In genomic region chr1:158713301-158714095, GRCm38 (mm10) we compare ENCODE assay signal across 8 mouse cellular contexts.
DNase-seq lines count a peak whose midpoint lies in the region; ATAC-seq lines count a peak whose summit lies in the region.

No protein-coding gene starts in this region.

- WGBS in heart, embryonic 12.5 days, result 37% methylated on average over 5 of the region's 5 CpGs
- 45% methylated on average over 5 of the region's 5 CpGs for WGBS in embryonic facial prominence, embryonic 14.5 days

- no peak overlapping the region for H3K9ac ChIP-seq in heart, embryonic 12.5 days
- no peak overlapping the region for H3K9ac ChIP-seq in embryonic facial prominence, embryonic 14.5 days (ENCODE audit: low read depth, low read length)

- H3K36me3 ChIP-seq in heart, embryonic 12.5 days, result no peaks in the 10 kb centered on the region
- no peaks in the 10 kb centered on the region for H3K36me3 ChIP-seq in embryonic facial prominence, embryonic 14.5 days (ENCODE audit: control insufficient read depth, insufficient read depth, low read length)

- no peak overlapping the region for H3K4me3 ChIP-seq in heart, embryonic 12.5 days
- H3K4me3 ChIP-seq in embryonic facial prominence, embryonic 14.5 days (ENCODE audit: low read depth, low read length), result no peak overlapping the region

- no peaks in the 10 kb centered on the region for H3K4me1 ChIP-seq in heart, embryonic 12.5 days (replicated peaks)
- no peaks in the 10 kb centered on the region for H3K4me1 ChIP-seq in embryonic facial prominence, embryonic 14.5 days (ENCODE audit: control insufficient read depth, insufficient read depth, low read length)

- intact Hi-C loops in left cerebral cortex, postnatal 25 days (cut with DNase I), result loop anchor here (1.0 to 10.0 kb wide), 3 partner anchors 240 to 1471 kb away; no protein-coding TSS in a partner anchor

- DNase-seq in heart, adult 11 months, result peak; percentile 92
- peak; percentile 8 for DNase-seq in testis, postnatal 14 days (ENCODE audit: low spot score)
- no peak for DNase-seq in testis, postnatal 10 days (ENCODE audit: low spot score)
- peak; percentile 63 for DNase-seq in embryonic facial prominence, embryonic 14.5 days (ENCODE audit: low spot score)
- DNase-seq in left cerebral cortex, postnatal 25 days (ENCODE audit: low spot score in 2 of 2), result peak; percentile 26 to 60
- DNase-seq in right cerebral cortex, postnatal 25 days, result peak; percentile 18

- H3K4me2 ChIP-seq in heart, embryonic 12.5 days, result no peak overlapping the region
- no peak overlapping the region for H3K4me2 ChIP-seq in embryonic facial prominence, embryonic 14.5 days (ENCODE audit: low read depth, low read length)

- no peaks in the 10 kb centered on the region for H3K27me3 ChIP-seq in heart, embryonic 12.5 days (replicated peaks)
- no peaks in the 10 kb centered on the region for H3K27me3 ChIP-seq in embryonic facial prominence, embryonic 14.5 days (replicated peaks; ENCODE audit: control insufficient read depth, insufficient read depth, low read length)

- H3K9me3 ChIP-seq in heart, embryonic 12.5 days (replicated peaks), result no peaks in the 10 kb centered on the region
- no peaks in the 10 kb centered on the region for H3K9me3 ChIP-seq in embryonic facial prominence, embryonic 14.5 days (ENCODE audit: control insufficient read depth, low read length)

- ATAC-seq in heart, embryonic 12.5 days (ENCODE audit: insufficient number of reproducible peaks, low FRiP score), result no peak
- no peak for ATAC-seq in embryonic facial prominence, embryonic 14.5 days (ENCODE audit: low read depth)
- ATAC-seq in monocyte, adult 5-6 weeks (replicated peaks; ENCODE audit: insufficient number of reproducible peaks, low FRiP score, low TSS enrichment, poor library complexity, severe bottlenecking), result no peak

- no peak overlapping the region for H3K27ac ChIP-seq in heart, embryonic 12.5 days (ENCODE audit: poor library complexity, severe bottlenecking)
- no peak overlapping the region for H3K27ac ChIP-seq in embryonic facial prominence, embryonic 14.5 days (replicated peaks; ENCODE audit: low read depth, low read length)
